Mouse (Mus musculus): ENCODE results near the gene Crb3.

Crb3 gene

GRCm38 (mm10) chr17:57107064-57107463 lies 48.2 kb downstream of the Crb3 start:
- no peak for DNase-seq (ENCODE audit: low spot score)

- DNase-seq (ENCODE audit: low spot score) = no peak
Measured at GRCm38 (mm10) chr17:57108040-57108665, 49.2 kb downstream of the Crb3 start.

GRCm38 (mm10) chr17:57108666-57109171 lies 49.8 kb downstream of the Crb3 start:
- no peak for DNase-seq (ENCODE audit: low spot score)

- DNase-seq (ENCODE audit: low spot score) = no peak
Measured at GRCm38 (mm10) chr17:57110005-57110404, 51.1 kb downstream of the Crb3 start.

GRCm38 (mm10) chr17:57112768-57113474 lies 54.0 kb downstream of the Crb3 start:
- no peak for DNase-seq (ENCODE audit: low spot score)

Measured in embryo, embryonic 10 days (tissue).